Mouse (Mus musculus) liver, adult 10 weeks (tissue): ENCODE results near the gene Olfr1269. TPM values are rescaled to one million over a fixed set of nuclear protein-coding genes. Genes with fewer than 3 reads are reported as not detected.

ENCODE experiments used
- polyA plus RNA-seq: library from polyadenylated mRNA; stranded (reverse); fragments of 350-450 nt; fragmentation: Illumina TruSeq; extraction: RNeasy Lipid Tissue Mini Kit (QIAGEN cat#74804); gene quantifications from one replicate; pipeline ENCODE4 v1.2.3, GENCODE M21; 2014; ENCODE audit warnings: low read depth, low replicate concordance

The Olfr1269 gene
- polyA plus RNA-seq = not detected

DNA sequence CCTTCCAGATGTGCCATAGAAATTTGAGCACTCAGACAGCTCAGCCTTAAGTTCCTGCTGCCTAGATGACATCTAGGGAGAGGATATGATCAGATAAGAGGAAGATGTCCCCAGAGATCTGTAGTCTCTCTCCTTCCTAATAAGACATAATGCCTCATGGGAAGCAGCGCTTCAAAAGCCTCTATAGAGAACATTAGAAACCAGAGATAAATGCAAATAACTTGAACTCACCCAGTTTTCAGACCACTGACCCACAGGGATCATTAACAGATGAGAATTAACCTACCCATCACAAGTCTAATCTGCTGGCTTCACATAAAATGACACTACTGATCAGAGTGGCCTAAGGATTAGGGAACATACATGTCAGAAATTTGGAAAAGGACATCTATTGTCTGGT, at the start of gene Olfr1269:
TSS of gene Olfr1269 (minus strand) at position 101 of the 400 bp plus-strand sequence.

DNA sequence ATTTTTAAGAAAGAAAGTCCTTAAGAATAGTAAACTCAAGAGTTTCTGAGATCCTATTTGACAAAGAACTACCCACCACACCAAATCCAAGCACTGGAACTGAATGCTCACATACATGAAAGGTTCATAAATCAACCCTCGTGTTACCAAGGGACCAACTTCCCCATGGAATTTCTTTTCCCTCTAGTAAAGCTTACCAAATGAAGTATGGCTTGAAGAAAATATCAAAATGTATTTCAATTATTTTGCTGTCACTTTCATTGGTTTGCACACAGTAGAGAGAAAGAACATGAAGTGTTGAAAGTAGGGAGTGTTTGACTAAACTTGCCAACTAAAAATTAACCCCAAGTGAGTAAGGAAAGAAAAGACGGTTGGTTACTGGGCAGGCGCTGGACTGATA, 31.8 kb upstream of the Olfr1269 start, which contains the start of gene Olfr1270:
TSS of gene Olfr1270 (minus strand) at position 101 of the 400 bp plus-strand sequence.

DNA sequence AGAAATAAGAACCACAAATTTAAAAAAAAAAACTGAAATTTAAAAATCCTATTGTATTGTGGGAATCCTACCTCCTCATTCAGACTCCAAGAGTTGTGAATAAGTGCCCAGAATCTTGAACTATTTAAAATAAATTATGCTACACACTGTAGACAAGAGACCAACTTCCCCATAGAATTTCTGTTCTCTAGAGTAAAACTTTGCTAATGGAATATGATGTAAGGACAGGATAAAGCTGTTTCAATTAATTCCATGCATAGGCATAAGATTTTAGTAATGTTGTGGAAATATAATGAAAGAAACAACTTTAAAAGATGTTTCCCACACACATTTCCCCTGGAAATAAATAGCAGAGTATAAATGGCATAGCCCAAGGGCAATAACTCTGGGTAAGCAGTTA, 21.0 kb upstream of the Olfr1269 start, which contains the start of gene Olfr32:
TSS of gene Olfr32 (minus strand) at position 101 of the 400 bp plus-strand sequence.

Other genes starting within 250 kb of the Olfr1269 start
- not detected for gene Olfr1257, start 243.0 kb downstream of the Olfr1269 start, polyA plus RNA-seq
- gene Olfr1258, start 194.1 kb downstream of the Olfr1269 start, polyA plus RNA-seq = not detected
- not detected for gene Olfr1259, start 172.7 kb downstream of the Olfr1269 start, polyA plus RNA-seq
- not detected for gene Olfr1260, start 147.1 kb downstream of the Olfr1269 start, polyA plus RNA-seq
- gene Olfr1261, start 130.2 kb downstream of the Olfr1269 start, polyA plus RNA-seq = not detected
- not detected for gene Olfr1262, start 121.3 kb downstream of the Olfr1269 start, polyA plus RNA-seq
- gene Olfr1263, start 109.3 kb downstream of the Olfr1269 start, polyA plus RNA-seq = not detected
- gene Olfr1264, start 95.8 kb downstream of the Olfr1269 start, polyA plus RNA-seq = not detected
- gene Olfr1265, start 86.1 kb downstream of the Olfr1269 start, polyA plus RNA-seq = not detected
- gene Olfr140, start 57.8 kb downstream of the Olfr1269 start, polyA plus RNA-seq = not detected
- gene Olfr32, start 20.9 kb upstream of the Olfr1269 start, polyA plus RNA-seq = not detected
- gene Olfr1270, start 31.7 kb upstream of the Olfr1269 start, polyA plus RNA-seq = not detected
- not detected for gene Olfr1506, start 103.1 kb upstream of the Olfr1269 start, polyA plus RNA-seq
- not detected for gene Olfr142, start 136.2 kb upstream of the Olfr1269 start, polyA plus RNA-seq
- gene Olfr1271, start 149.6 kb upstream of the Olfr1269 start, polyA plus RNA-seq = not detected
- gene Olfr1272, start 171.4 kb upstream of the Olfr1269 start, polyA plus RNA-seq = not detected
- not detected for gene Gm13769, start 200.8 kb upstream of the Olfr1269 start, polyA plus RNA-seq